Mouse (Mus musculus) liver, embryonic 15.5 days (tissue): Measurements from ENCODE around the gene Car10. TPM values are rescaled to one million over a fixed set of nuclear protein-coding genes. Genes with fewer than 3 reads are reported as not detected.

Experiments
- ATAC-seq: fragments of 200-750 bp; cut with Nextera tagmentation; 2 replicates; pipeline ENCODE4 v1.8.0; 2017; ENCODE audit warnings: moderate number of reproducible peaks, mild to moderate bottlenecking, moderate library complexity; ENCODE audit not compliant: insufficient read depth
- H3K27ac ChIP-seq: fragments of 300-500 bp; sonication (generic); replicated peaks from 2 replicates; pipeline ENCODE4 v1.5.1; 2015; ENCODE audit warnings: mild to moderate bottlenecking, inconsistent platforms
- H3K27me3 ChIP-seq: fragments of 300-500 bp; sonication (generic); 2 replicates; pipeline ENCODE4 v1.6.1; 2015; ENCODE audit warnings: mild to moderate bottlenecking, inconsistent platforms
- H3K36me3 ChIP-seq: fragments of 300-500 bp; sonication (generic); replicated peaks from 2 replicates; pipeline ENCODE4 v1.6.1; 2015; ENCODE audit warnings: moderate library complexity, mild to moderate bottlenecking, inconsistent platforms
- H3K4me1 ChIP-seq: fragments of 300-500 bp; sonication (generic); replicated peaks from 2 replicates; pipeline ENCODE4 v1.6.1; 2015; ENCODE audit warnings: inconsistent platforms
- H3K4me2 ChIP-seq: fragments of 300-500 bp; sonication (generic); 2 replicates; pipeline ENCODE4 v1.6.1; 2015; ENCODE audit warnings: moderate library complexity, mild to moderate bottlenecking, inconsistent platforms
- H3K4me3 ChIP-seq: fragments of 300-500 bp; sonication (generic); replicated peaks from 2 replicates; pipeline ENCODE4 v1.5.1; 2015; ENCODE audit warnings: mild to moderate bottlenecking, inconsistent platforms
- H3K9ac ChIP-seq: fragments of 300-500 bp; sonication (generic); 2 replicates; pipeline ENCODE4 v1.6.1; 2015; ENCODE audit warnings: moderate library complexity, mild to moderate bottlenecking, inconsistent platforms
- H3K9me3 ChIP-seq: fragments of 300-500 bp; sonication (generic); replicated peaks from 2 replicates; pipeline ENCODE4 v1.6.1; 2016; ENCODE audit warnings: inconsistent platforms
- WGBS: fragments of 180-500 bp; shearing (Covaris S2); methylation state at CpG from one replicate; pipeline ENCODE4 v1.1.7; 2015; ENCODE audit warnings: mixed read lengths; ENCODE audit not compliant: insufficient replicate concordance; 5-methylcytosine and 5-hydroxymethylcytosine counted together
- polyA plus RNA-seq: library from polyadenylated mRNA; unstranded; fragments of >200 nt; fragmentation: Nextera tagmentation; extraction: Ambion mirVana; gene quantifications from 2 replicates; pipeline ENCODE4 v1.2.1, GENCODE M21; 2015

Car10 gene
- polyA plus RNA-seq, 1 experiment from 2014 or later: not detected

- Histone ChIP-seq H3K9ac (no peak overlapping the region), H3K4me1 (no peaks in the 10 kb centered on the region), H3K4me2 (no peak overlapping the region), H3K27me3 (no peaks in the 10 kb centered on the region), H3K27ac (no peak overlapping the region), H3K9me3 (no peaks in the 10 kb centered on the region), H3K4me3 (no peak overlapping the region), H3K36me3 (no peaks in the 10 kb centered on the region)
- ATAC-seq: no peak
- WGBS: 70% methylated on average over 7 of the region's 7 CpGs
Measured at GRCm38 (mm10) chr11:93450535-93450934, 352.7 kb downstream of the Car10 start.

GRCm38 (mm10) chr11:93466221-93466620 is 368.4 kb downstream of the Car10 start:
- WGBS: 61% methylated on average over 4 of the region's 4 CpGs
- Histone ChIP-seq H3K36me3 (no peaks in the 10 kb centered on the region), H3K9ac (no peak overlapping the region), H3K4me3 (no peak overlapping the region), H3K9me3 (no peaks in the 10 kb centered on the region), H3K27ac (no peak overlapping the region), H3K4me1 (no peaks in the 10 kb centered on the region), H3K4me2 (no peak overlapping the region), H3K27me3 (no peaks in the 10 kb centered on the region)
- no peak for ATAC-seq

- Histone ChIP-seq H3K4me1 (no peaks in the 10 kb centered on the region), H3K4me2 (no peak overlapping the region), H3K27me3 (no peaks in the 10 kb centered on the region), H3K36me3 (no peaks in the 10 kb centered on the region), H3K9ac (no peak overlapping the region), H3K27ac (no peak overlapping the region), H3K4me3 (no peak overlapping the region), H3K9me3 (no peaks in the 10 kb centered on the region)
- 65% methylated on average over 3 of the region's 3 CpGs for WGBS
- no peak for ATAC-seq
Measured at GRCm38 (mm10) chr11:93467711-93468110, 369.9 kb downstream of the Car10 start.

- H3K4me3 ChIP-seq: no peak overlapping the region
- no peak for ATAC-seq
Measured at GRCm38 (mm10) chr11:93470771-93471170, 372.9 kb downstream of the Car10 start.

DNA sequence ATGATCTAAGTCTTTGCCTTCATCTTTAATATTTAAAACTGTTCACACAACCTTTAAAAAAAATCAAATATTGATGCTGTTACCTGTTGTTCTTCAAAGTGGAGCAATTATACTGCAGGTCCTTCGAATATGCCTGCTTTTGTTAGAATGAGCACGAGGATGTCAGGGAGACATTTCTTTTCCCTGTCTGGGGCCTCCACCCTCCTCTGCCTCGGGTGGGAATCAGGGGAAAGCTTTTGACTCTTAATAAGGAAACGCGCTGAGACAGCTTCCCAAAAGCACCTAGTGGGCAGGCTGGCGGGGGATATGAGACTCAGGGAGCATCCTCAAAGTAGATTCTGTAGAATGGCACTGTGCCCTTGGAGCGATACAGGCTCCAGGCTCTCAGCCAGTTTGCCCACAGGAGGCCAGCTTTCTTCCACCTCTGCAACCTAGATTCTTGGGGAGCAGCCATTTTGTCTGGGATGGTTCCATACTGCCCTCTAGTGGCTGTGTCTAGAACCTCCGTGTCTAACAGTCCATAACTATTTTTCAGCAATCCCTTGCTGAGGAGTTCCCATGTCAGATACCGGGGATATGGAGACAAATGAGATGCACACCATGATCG is 373.8 kb downstream of the Car10 start:
- Histone ChIP-seq H3K4me1 (no peaks in the 10 kb centered on the region), H3K27ac (no peak overlapping the region), H3K9ac (no peak overlapping the region), H3K4me3 (no peak overlapping the region), H3K4me2 (no peak overlapping the region), H3K9me3 (no peaks in the 10 kb centered on the region), H3K27me3 (no peaks in the 10 kb centered on the region), H3K36me3 (no peaks in the 10 kb centered on the region)
- ATAC-seq: no peak
- WGBS: 41% methylated on average over 10 of the region's 10 CpGs

More at GRCm38 (mm10) chr11:93470771-93471170, 372.9 kb downstream of the Car10 start:
- Histone ChIP-seq H3K4me2 (no peak overlapping the region), H3K36me3 (no peaks in the 10 kb centered on the region), H3K9me3 (no peaks in the 10 kb centered on the region), H3K4me1 (no peaks in the 10 kb centered on the region), H3K9ac (no peak overlapping the region), H3K27ac (no peak overlapping the region), H3K27me3 (no peaks in the 10 kb centered on the region)
- 60% methylated on average over 7 of the region's 7 CpGs for WGBS

GRCm38 (mm10) chr11:93484661-93485060 is 386.8 kb downstream of the Car10 start:
- no peaks in the 10 kb centered on the region for H3K27me3 ChIP-seq
- ATAC-seq: no peak
- no peaks in the 10 kb centered on the region for H3K9me3 ChIP-seq
- H3K4me1 ChIP-seq: no peaks in the 10 kb centered on the region
- no peak overlapping the region for H3K9ac ChIP-seq
- H3K4me3 ChIP-seq: no peak overlapping the region
- H3K4me2 ChIP-seq: no peak overlapping the region
- H3K36me3 ChIP-seq: no peaks in the 10 kb centered on the region
- no peak overlapping the region for H3K27ac ChIP-seq
- WGBS: 44% methylated on average over 4 of the region's 4 CpGs

DNA sequence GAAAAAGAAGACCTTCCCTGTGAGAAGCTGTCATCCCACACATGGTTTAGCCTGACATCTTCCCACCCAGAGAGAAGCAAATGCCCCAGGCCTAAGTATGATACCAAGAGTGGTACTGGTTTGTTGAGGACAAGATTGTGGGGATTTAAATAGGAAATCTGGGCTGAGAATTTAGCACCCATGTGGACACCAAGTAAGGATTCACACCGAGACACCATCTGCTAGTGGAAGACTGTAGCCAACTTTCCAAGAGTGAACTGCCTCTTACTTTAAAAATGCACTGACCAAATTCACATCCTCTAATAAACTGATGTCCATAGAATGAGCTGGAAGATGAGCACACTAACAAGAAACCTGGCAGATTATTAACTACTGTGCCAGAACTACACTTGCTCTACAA is 389.2 kb downstream of the Car10 start:
- no peak for ATAC-seq
- Histone ChIP-seq H3K4me2 (no peak overlapping the region), H3K9ac (no peak overlapping the region), H3K4me3 (no peak overlapping the region), H3K27me3 (no peaks in the 10 kb centered on the region), H3K27ac (no peak overlapping the region), H3K4me1 (no peaks in the 10 kb centered on the region), H3K36me3 (no peaks in the 10 kb centered on the region), H3K9me3 (no peaks in the 10 kb centered on the region)
- WGBS: 62% methylated on average over 1 of the region's 1 CpGs

- no peaks in the 10 kb centered on the region for H3K36me3 ChIP-seq
- no peak overlapping the region for H3K9ac ChIP-seq
- no peak overlapping the region for H3K4me3 ChIP-seq
- H3K27ac ChIP-seq: no peak overlapping the region
- H3K4me2 ChIP-seq: no peak overlapping the region
- H3K4me1 ChIP-seq: no peaks in the 10 kb centered on the region
- no peak for ATAC-seq
- H3K9me3 ChIP-seq: no peaks in the 10 kb centered on the region
- WGBS: 70% methylated on average over 3 of the region's 3 CpGs
- no peaks in the 10 kb centered on the region for H3K27me3 ChIP-seq
Measured at GRCm38 (mm10) chr11:93487913-93488604, 390.2 kb downstream of the Car10 start.

DNA sequence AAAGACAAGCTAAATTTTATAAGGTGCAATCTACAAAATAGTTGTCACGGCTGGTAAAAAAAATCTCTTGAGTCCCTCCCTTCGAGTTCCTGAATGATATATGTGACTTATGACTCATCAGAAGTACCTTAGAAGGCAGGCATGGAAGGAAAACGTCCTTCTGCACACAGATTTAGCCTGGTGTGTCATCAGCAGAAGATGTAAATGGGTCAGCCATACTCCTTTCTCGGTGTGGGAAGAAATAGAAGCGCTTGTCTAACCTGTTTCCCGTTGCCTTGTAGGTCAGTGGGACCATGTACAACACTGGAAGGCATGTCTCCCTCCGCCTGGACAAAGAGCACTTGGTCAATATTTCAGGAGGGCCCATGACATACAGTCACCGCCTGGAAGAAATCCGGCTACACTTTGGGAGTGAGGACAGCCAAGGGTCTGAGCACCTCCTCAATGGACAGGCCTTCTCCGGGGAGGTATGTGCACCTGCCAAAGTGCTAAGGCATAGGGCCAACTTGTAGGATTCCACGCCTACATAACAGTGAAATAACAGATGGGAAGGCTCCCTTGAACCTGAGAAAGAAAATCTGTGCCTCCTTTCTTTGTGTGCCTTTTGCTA is 392.5 kb downstream of the Car10 start:
- H3K4me2 ChIP-seq: no peak overlapping the region
- no peaks in the 10 kb centered on the region for H3K36me3 ChIP-seq
- ATAC-seq: no peak
- no peak overlapping the region for H3K4me3 ChIP-seq
- no peaks in the 10 kb centered on the region for H3K9me3 ChIP-seq
- no peaks in the 10 kb centered on the region for H3K27me3 ChIP-seq
- H3K9ac ChIP-seq: no peak overlapping the region
- 54% methylated on average over 11 of the region's 11 CpGs for WGBS
- no peak overlapping the region for H3K27ac ChIP-seq
- H3K4me1 ChIP-seq: no peaks in the 10 kb centered on the region

- Histone ChIP-seq H3K4me1 (no peaks in the 10 kb centered on the region), H3K27me3 (no peaks in the 10 kb centered on the region), H3K27ac (no peak overlapping the region), H3K4me2 (no peak overlapping the region), H3K9me3 (no peaks in the 10 kb centered on the region), H3K36me3 (no peaks in the 10 kb centered on the region), H3K4me3 (no peak overlapping the region), H3K9ac (no peak overlapping the region)
- 65% methylated on average over 6 of the region's 6 CpGs for WGBS
- ATAC-seq: no peak
Measured at GRCm38 (mm10) chr11:93497896-93498295, 400.1 kb downstream of the Car10 start.

DNA sequence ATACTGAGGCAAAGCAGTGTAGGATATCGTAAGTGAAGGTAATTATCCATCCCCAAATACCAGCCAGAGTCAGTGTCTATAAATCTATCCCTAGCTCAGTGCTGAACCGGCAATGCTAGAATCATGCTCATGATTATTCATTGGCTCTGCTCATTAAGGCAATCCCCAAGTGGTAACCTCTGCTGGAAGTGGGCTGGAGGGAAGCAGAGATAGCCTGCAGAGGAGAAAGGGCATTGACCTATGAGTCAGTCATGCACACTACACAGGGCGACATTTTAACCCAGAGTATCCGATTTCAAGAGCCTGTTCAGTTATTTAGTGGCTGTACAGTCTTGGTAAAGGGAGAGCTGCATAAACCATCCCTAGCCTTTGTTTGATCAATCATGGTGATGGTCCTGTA is 402.6 kb downstream of the Car10 start:
- no peak overlapping the region for H3K9ac ChIP-seq
- no peaks in the 10 kb centered on the region for H3K9me3 ChIP-seq
- no peak overlapping the region for H3K27ac ChIP-seq
- H3K27me3 ChIP-seq: no peaks in the 10 kb centered on the region
- no peak overlapping the region for H3K4me2 ChIP-seq
- no peak for ATAC-seq
- H3K4me3 ChIP-seq: no peak overlapping the region
- H3K4me1 ChIP-seq: no peaks in the 10 kb centered on the region
- no peaks in the 10 kb centered on the region for H3K36me3 ChIP-seq
- WGBS: 55% methylated on average over 4 of the region's 4 CpGs
